Mouse (Mus musculus) embryonic facial prominence, embryonic 13.5 days (tissue): ENCODE results near the gene Bdnf. TPM values are rescaled to one million over a fixed set of nuclear protein-coding genes. Genes with fewer than 3 reads are reported as not detected.
A peak's percentile ranks its signal among the peaks of the same experiment; 100 is the strongest.

Experiments used
- ATAC-seq: fragments of 200-750 bp; cut with Nextera tagmentation; 2 replicates; pipeline ENCODE4 v1.8.0; 2017; ENCODE audit warnings: low read depth; ENCODE audit not compliant: insufficient number of reproducible peaks, insufficient read depth, low FRiP score, low TSS enrichment
- H3K27ac ChIP-seq: fragments of 300-500 bp; sonication (generic); 2 replicates; pipeline ENCODE4 v1.5.1; 2015; ENCODE audit warnings: moderate library complexity, mild to moderate bottlenecking, inconsistent platforms
- H3K27me3 ChIP-seq: fragments of 300-500 bp; sonication (generic); 2 replicates; pipeline ENCODE4 v1.6.1; 2015; ENCODE audit warnings: mild to moderate bottlenecking, inconsistent platforms
- H3K36me3 ChIP-seq: fragments of 300-500 bp; sonication (generic); 2 replicates; pipeline ENCODE4 v1.6.1; 2015; ENCODE audit warnings: mild to moderate bottlenecking, inconsistent platforms
- H3K4me1 ChIP-seq: fragments of 300-500 bp; sonication (generic); 2 replicates; pipeline ENCODE4 v1.6.1; 2015; ENCODE audit warnings: inconsistent platforms
- H3K4me2 ChIP-seq: fragments of 300-500 bp; sonication (generic); 2 replicates; pipeline ENCODE4 v1.6.1; 2015; ENCODE audit warnings: moderate library complexity, mild to moderate bottlenecking, inconsistent platforms
- H3K4me3 ChIP-seq: fragments of 300-500 bp; sonication (generic); 2 replicates; pipeline ENCODE4 v1.5.1; 2015; ENCODE audit warnings: mild to moderate bottlenecking, inconsistent platforms
- H3K9ac ChIP-seq: fragments of 300-500 bp; sonication (generic); 2 replicates; pipeline ENCODE4 v1.6.1; 2015; ENCODE audit warnings: mild to moderate bottlenecking, inconsistent platforms
- H3K9me3 ChIP-seq: fragments of 300-500 bp; sonication (generic); 2 replicates; pipeline ENCODE4 v1.6.1; 2016; ENCODE audit warnings: inconsistent platforms
- WGBS: fragments of 180-500 bp; shearing (Covaris S2); methylation state at CpG from one replicate; pipeline ENCODE4 v1.1.7; 2015; ENCODE audit warnings: mixed read lengths; 5-methylcytosine and 5-hydroxymethylcytosine counted together
- polyA plus RNA-seq: library from polyadenylated mRNA; unstranded; fragments of >200 nt; fragmentation: Nextera tagmentation; extraction: Ambion mirVana; gene quantifications from 2 replicates; pipeline ENCODE4 v1.2.1, GENCODE M21; 2015

Bdnf gene
- polyA plus RNA-seq, result 4.7 and 5.1 TPM in 2 replicates

DNA sequence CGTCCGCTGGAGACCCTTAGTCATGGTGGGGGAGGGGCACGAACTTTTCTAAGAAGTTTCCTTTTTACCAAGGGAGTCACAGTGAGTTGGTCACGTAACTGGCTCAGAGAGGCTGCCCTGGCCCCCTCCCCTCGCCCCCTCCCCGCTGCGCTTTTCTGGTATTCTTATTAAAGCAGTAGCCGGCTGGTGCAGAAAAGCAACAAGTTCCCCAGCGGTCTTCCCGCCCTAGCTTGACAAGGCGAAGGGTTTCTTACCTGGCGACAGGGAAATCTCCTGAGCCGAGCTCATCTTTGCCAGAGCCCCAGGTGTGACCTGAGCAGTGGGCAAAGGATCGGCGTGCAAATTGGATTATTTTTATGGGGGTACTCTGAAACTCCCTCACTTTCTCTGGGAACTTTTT is at the start of gene Bdnf:
TSS of gene Bdnf (plus strand) at position 169 of the 400 bp plus-strand sequence.
- Histone ChIP-seq H3K9ac (0 out of 2 replicates have a peak within 1 kb of the TSS, but pooled peaks have one; percentile 11), H3K27ac (no peak within 1 kb of the TSS), H3K9me3 (no peaks in the 10 kb centered on the region), H3K27me3 (peaks cover 82% of the 10 kb centered on the region), H3K4me1 (peaks cover 31% of the 10 kb centered on the region), H3K4me3 (peak within 1 kb of the TSS; percentile 45), H3K4me2 (peak within 1 kb of the TSS; percentile 83), H3K36me3 (no peaks in the 10 kb centered on the region)
- under 1% methylated on average over 15 of the region's 15 CpGs for WGBS
- no peak for ATAC-seq

DNA sequence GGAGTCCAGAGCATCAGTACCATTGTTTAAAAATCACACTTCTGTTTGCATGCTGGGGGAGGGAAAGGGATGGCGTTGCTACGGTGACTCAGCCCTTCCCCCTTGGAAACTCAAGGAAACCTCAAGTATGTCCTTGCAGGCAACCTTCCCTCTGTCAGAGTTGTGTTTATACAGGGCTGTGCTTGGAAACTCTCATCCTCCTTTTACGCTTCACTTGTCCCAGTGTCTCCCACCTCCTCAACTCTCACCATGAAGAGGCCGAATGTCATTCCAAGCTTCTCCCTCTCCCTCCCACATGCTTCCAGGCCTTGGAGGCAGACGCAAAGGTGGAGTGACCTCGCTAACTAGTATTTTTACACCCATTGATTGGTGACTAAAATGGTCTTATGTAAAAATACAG is 47.6 kb upstream of the Bdnf start:
- 68% methylated on average over 6 of the region's 6 CpGs for WGBS

DNA sequence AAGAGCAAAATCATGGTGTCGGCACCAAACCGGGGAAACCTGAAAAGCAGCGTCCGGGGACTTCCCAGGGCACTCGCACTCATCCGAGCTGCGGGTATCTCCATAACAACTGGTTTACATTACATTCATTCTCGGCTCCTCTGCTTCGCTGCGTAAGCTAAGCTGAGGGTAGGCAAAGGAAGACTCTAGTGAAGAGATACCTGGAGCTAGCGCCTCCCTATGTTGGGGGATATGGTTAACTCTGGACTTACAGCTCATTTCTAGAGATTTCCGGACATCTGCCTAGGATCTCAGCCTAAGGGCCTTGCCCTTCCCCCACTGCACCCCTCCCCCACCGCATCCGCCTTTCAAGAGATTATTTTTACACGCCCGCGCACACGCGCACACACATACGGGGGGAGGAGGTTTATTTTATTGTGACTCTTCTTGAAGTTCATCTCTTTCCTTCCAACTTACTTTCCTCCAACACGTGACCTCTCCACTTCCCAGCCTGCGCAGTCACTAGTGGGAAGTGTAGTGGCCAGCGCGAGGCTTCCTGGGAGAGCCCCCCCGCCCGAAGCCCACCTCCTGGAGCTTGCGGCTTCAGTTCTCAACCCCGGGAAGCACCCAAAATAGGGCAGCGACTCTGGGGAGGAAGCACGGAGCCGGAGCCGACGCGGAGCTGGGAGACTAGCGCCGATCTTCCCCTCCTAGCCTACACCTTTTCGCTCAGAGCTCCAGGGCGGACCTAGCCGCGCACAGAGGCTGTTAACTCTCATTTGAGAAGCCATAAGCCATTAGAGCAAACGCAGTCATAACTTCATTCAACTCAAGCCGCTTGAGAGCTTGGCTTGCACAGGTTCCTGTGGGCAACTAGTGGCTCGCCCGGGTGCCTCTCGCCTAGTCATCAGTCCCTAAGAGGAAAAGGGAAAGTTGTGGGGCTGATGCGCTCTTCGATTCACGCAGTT is 718 bp upstream of the Bdnf start:
- Histone ChIP-seq H3K9ac (0 out of 2 replicates have a peak overlapping the region, but pooled peaks have one; percentile 11), H3K27me3 (peaks cover 75% of the 10 kb centered on the region), H3K4me1 (peaks cover 31% of the 10 kb centered on the region), H3K4me2 (peak overlapping the region; percentile 83), H3K9me3 (no peaks in the 10 kb centered on the region), H3K4me3 (peak overlapping the region; percentile 45), H3K27ac (no peak overlapping the region), H3K36me3 (no peaks in the 10 kb centered on the region)
- WGBS, result under 1% methylated on average over 48 of the region's 48 CpGs
- ATAC-seq, result no peak

More for the DNA sequence above, 47.6 kb upstream of the Bdnf start:
- no peak overlapping the region for H3K9ac ChIP-seq
- H3K9me3 ChIP-seq, result no peaks in the 10 kb centered on the region
- H3K36me3 ChIP-seq, result no peaks in the 10 kb centered on the region
- no peaks in the 10 kb centered on the region for H3K4me1 ChIP-seq
- H3K27ac ChIP-seq, result no peak overlapping the region
- no peaks in the 10 kb centered on the region for H3K27me3 ChIP-seq
- H3K4me2 ChIP-seq, result no peak overlapping the region
- H3K4me3 ChIP-seq, result no peak overlapping the region
- ATAC-seq, result no peak

DNA sequence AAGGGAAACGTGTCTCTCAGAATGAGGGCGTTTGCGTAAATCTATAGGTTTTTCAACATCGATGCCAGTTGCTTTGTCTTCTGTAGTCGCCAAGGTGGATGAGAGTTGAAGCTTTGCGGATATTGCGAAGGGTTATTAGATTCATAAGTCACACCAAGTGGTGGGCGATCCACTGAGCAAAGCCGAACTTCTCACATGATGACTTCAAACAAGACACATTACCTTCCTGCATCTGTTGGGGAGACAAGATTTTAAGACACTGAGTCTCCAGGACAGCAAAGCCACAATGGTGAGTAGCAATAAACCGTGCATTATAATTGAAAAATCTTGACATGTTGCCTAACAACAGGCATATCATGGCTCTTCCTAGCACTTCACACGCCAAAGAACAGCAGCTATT is 551 bp downstream of the Bdnf start:
- Histone ChIP-seq H3K4me1 (peaks cover 31% of the 10 kb centered on the region), H3K4me2 (peak overlapping the region; percentile 83; the same call in 1 of the 2 replicates), H3K36me3 (no peaks in the 10 kb centered on the region), H3K4me3 (no peak overlapping the region), H3K9me3 (no peaks in the 10 kb centered on the region), H3K27ac (no peak overlapping the region), H3K9ac (no peak overlapping the region), H3K27me3 (peaks cover 83% of the 10 kb centered on the region)
- WGBS, result 9% methylated on average over 11 of the region's 11 CpGs
- ATAC-seq, result no peak

DNA sequence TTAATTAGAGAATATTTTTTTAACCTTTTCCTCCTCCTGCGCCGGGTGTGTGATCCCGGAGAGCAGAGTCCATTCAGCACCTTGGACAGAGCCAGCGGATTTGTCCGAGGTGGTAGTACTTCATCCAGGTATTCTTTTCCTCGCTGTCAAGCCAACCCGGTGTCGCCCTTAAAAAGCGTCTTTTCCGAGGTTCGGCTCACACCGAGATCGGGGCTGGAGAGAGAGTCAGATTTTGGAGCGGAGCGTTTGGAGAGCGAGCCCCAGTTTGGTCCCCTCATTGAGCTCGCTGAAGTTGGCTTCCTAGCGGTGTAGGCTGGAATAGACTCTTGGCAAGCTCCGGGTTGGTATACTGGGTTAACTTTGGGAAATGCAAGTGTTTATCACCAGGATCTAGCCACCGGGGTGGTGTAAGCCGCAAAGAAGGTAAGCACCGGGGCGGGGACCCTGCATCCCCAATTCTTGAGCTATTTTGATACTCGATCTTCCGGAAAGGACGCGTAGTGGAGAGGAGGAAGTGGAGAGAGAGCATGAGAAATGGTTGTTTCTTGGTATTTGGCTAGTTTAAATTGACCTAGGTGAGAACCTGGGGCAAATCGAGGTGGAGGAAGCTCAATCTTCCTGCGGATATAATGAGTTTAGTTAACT is 1.6 kb downstream of the Bdnf start:
- H3K9ac ChIP-seq, result no peak overlapping the region
- peaks cover 74% of the 10 kb centered on the region for H3K27me3 ChIP-seq
- H3K36me3 ChIP-seq, result no peaks in the 10 kb centered on the region
- ATAC-seq, result no peak
- H3K4me2 ChIP-seq, result peak overlapping the region; percentile 95
- peak overlapping the region; percentile 29 for H3K4me3 ChIP-seq
- under 1% methylated on average over 29 of the region's 29 CpGs for WGBS
- H3K27ac ChIP-seq, result no peak overlapping the region
- peaks cover 31% of the 10 kb centered on the region for H3K4me1 ChIP-seq
- H3K9me3 ChIP-seq, result no peaks in the 10 kb centered on the region

DNA sequence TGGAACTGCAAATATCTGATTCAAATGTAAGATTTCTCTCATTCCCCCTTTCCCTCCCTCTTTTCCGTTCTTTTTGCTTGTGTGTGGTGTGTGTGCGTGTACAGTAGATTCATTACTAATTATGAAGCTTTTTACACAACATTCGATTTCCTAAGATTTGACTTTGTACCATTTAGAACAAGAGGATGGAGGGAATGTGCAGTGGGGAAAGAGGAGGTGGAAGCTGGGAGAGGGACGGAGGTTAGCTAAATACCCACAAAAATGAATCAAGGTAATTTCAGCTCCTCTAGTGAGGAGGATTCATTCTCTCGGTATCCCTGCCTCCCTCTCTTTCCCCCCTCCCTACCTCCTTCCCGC is 2.1 kb downstream of the Bdnf start:
- Histone ChIP-seq H3K27me3 (peaks cover 73% of the 10 kb centered on the region), H3K36me3 (no peaks in the 10 kb centered on the region), H3K9me3 (no peaks in the 10 kb centered on the region), H3K27ac (no peak overlapping the region), H3K4me3 (peak overlapping the region; percentile 51), H3K4me2 (peak overlapping the region; percentile 95), H3K4me1 (peaks cover 31% of the 10 kb centered on the region), H3K9ac (no peak overlapping the region)
- ATAC-seq, result no peak
- WGBS, result 1% methylated on average over 5 of the region's 6 CpGs

DNA sequence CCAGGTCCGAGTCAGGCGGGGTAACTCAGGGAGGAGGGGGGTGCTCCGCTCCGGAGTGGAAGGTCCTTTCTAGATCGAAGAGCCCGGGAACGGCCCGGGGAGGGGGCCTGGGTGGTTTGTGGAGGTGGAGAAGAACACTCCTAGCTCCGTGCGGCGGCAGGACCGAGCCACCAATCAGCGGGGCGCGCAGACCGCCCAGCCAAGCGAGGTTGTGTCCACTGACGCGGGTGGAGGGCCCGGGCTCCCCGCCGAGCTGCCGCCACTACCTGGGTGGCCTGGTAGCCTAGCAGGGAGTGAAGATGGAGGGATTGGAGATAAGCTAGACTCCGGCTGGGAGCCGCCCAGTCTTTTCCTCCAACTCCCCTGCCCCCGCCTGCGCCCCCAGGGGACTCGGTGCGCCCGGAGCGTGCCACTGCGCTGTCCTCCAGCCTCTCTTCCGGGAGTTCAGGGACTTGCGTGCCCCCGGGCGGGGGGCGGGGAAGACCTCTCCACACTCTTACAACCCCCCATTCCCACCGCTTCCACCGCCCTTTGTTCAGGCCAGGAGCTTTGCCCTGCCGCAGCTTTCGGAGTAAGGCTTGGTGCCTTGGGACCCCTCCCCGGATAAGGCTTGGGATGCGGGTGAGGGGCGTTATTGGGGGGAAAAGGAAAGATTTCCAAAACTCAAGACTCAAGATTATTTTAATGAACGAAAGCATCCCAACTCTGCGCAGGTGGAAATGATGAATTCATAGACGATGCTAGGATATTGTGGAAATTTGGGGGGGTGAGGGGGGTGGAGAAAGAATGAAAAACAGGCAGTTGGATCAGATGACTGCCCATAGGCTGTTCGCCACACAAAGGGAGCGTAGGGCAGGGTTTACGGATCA is 3.0 kb downstream of the Bdnf start:
- Histone ChIP-seq H3K4me1 (peaks cover 31% of the 10 kb centered on the region), H3K9me3 (no peaks in the 10 kb centered on the region), H3K27me3 (peaks cover 66% of the 10 kb centered on the region), H3K4me2 (peak overlapping the region; percentile 95), H3K27ac (no peak overlapping the region), H3K36me3 (no peaks in the 10 kb centered on the region), H3K9ac (peak overlapping the region; percentile 61), H3K4me3 (peak overlapping the region; percentile 51)
- no peak for ATAC-seq
- WGBS, result under 1% methylated on average over 49 of the region's 50 CpGs

DNA sequence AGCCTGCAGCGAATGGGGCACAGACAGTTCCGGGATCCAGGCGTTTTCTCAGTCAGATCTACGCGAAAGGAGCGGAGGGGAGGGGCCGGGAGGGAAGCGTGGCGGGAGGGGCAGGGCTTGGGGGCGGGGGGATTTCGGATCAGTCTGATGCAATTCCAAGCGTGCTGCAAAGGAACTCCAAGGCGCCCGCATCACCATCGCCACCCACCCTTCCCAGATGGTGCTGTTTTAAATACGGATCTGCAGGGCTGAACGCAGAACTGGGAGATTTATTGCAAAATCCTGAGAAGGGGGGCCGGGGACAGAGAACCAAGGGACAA is 3.5 kb downstream of the Bdnf start:
- H3K4me2 ChIP-seq, result peak overlapping the region; percentile 95
- H3K4me3 ChIP-seq, result peak overlapping the region; percentile 51
- 1% methylated on average over 18 of the region's 18 CpGs for WGBS
- ATAC-seq, result 0 out of 2 replicates have a peak, but pooled peaks have one; percentile 66
- peaks cover 31% of the 10 kb centered on the region for H3K4me1 ChIP-seq
- peak overlapping the region; percentile 61 for H3K9ac ChIP-seq
- H3K36me3 ChIP-seq, result no peaks in the 10 kb centered on the region
- H3K27ac ChIP-seq, result no peak overlapping the region
- no peaks in the 10 kb centered on the region for H3K9me3 ChIP-seq
- peaks cover 60% of the 10 kb centered on the region for H3K27me3 ChIP-seq

DNA sequence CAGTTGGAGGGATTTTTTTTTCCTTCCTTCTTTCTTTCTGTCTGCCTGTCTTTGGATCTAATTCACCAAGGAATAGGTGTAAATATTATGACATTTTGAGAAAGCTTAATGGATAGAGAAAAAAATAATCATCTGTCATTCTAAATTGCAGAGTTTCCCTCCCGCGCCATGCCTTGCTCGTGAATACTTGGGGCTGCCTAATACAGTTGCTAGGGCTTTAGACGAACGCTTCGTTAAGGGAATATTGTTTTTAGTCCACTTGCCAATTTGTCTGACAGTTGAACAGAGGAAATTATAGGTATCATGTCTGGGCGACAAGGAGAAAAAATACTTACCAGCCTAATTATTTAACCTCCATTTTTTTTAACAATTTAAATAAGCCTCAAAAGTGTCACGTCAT is 4.0 kb downstream of the Bdnf start:
- H3K4me2 ChIP-seq, result peak overlapping the region; percentile 95
- H3K9me3 ChIP-seq, result no peaks in the 10 kb centered on the region
- no peak for ATAC-seq
- H3K4me1 ChIP-seq, result peaks cover 28% of the 10 kb centered on the region
- WGBS, result 1% methylated on average over 8 of the region's 8 CpGs
- no peaks in the 10 kb centered on the region for H3K36me3 ChIP-seq
- peaks cover 56% of the 10 kb centered on the region for H3K27me3 ChIP-seq
- H3K27ac ChIP-seq, result no peak overlapping the region
- peak overlapping the region; percentile 61 for H3K9ac ChIP-seq
- peak overlapping the region; percentile 51 for H3K4me3 ChIP-seq

DNA sequence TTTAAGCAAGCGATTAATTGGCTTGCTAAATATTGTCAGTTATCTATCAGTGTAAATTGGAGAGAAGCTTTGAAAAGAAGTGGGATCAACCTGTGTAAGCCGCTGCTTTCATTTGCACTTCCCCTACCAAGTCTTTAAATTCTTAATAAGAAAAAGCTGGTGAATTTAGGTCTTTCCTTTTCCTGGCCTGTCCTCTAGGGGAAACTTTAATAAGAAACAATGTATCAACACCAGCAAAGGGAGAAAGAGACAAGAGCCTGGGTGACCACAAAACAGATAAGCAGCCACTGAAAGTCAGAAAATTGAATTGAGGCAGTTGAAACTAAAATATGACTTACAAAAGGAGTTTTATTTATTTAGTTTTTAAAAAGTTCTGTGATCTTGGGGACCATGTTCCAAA is 4.9 kb downstream of the Bdnf start:
- H3K27ac ChIP-seq, result no peak overlapping the region
- no peak overlapping the region for H3K9ac ChIP-seq

DNA sequence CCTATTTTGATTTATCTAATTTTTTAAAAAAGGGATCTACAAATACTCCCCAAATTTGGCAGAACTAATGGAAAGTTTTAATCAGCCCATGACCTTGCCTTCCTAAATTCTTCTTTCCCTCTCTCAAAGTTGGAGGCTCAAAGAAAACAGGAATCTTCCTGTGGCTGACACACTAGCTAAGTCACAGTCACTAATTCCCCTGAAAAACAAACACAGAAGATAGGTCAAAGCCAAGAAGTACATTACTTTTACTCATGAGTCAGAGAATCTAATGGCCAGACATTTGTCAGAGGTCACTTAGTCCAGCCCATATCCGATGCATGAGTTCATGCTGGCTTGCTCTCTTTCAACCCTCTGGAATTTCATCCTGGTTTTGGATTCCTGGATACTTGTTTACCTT is 6.6 kb downstream of the Bdnf start:
- Histone ChIP-seq H3K9me3 (no peaks in the 10 kb centered on the region), H3K4me2 (no peak overlapping the region)
- WGBS, result 94% methylated on average over 1 of the region's 1 CpGs

More for the DNA sequence above, 4.9 kb downstream of the Bdnf start:
- Histone ChIP-seq H3K27me3 (peaks cover 47% of the 10 kb centered on the region), H3K9me3 (no peaks in the 10 kb centered on the region), H3K36me3 (no peaks in the 10 kb centered on the region), H3K4me3 (no peak overlapping the region), H3K4me2 (no peak overlapping the region), H3K4me1 (peaks cover 19% of the 10 kb centered on the region)
- 39% methylated on average over 2 of the region's 2 CpGs for WGBS
- no peak for ATAC-seq

More for the DNA sequence above, 6.6 kb downstream of the Bdnf start:
- H3K36me3 ChIP-seq, result no peaks in the 10 kb centered on the region
- ATAC-seq, result no peak
- no peak overlapping the region for H3K27ac ChIP-seq
- no peak overlapping the region for H3K9ac ChIP-seq
- no peak overlapping the region for H3K4me3 ChIP-seq
- H3K27me3 ChIP-seq, result peaks cover 30% of the 10 kb centered on the region
- peaks cover 15% of the 10 kb centered on the region for H3K4me1 ChIP-seq
